8 mouse cellular contexts compared by ENCODE assay signal in genomic region chr7:44925468-44925867, GRCm38 (mm10). TPM values are rescaled to one million over a fixed set of nuclear protein-coding genes. Genes with fewer than 3 reads are reported as not detected.
DNase-seq lines count a peak whose midpoint lies in the region; ATAC-seq and TF ChIP-seq lines count a peak whose summit lies in the region.

No protein-coding gene starts in this region.

- no peak for DNase-seq in heart, adult 2 months
- DNase-seq in heart, postnatal 36 days = no peak
- DNase-seq in thymus, postnatal 14 days = peak; percentile 33
- no peak for DNase-seq in thymus, postnatal 25 days
- DNase-seq in embryonic facial prominence, embryonic 14.5 days (ENCODE audit: low spot score) = peak; percentile 27
- peak; percentile 59 for DNase-seq in splenic B cell, adult 2 months (ENCODE audit: low read depth, low spot score)
- DNase-seq in c-Kit-positive CD71-positive TER-119-positive erythroid progenitor cells, embryonic 14.5 days (ENCODE audit: low spot score) = no peak
- no peak for DNase-seq in layer of hippocampus, adult 9-11 months

- peak; percentile 63 for TF ChIP-seq CTCF in heart, adult 2 months (IDR thresholded peaks at IDR 0.05)

- TF ChIP-seq EP300 in heart, adult 2 months (IDR thresholded peaks at IDR 0.05; ENCODE audit: insufficient read depth, low read depth, low read length) = no peak

- H3K79me2 ChIP-seq in heart, adult 2 months (replicated peaks; ENCODE audit: control insufficient read depth, insufficient read depth, low read length) = no peaks in the 10 kb centered on the region; the same call in 1 of the 2 replicates

- no peak overlapping the region for H3K9ac ChIP-seq in heart, adult 2 months (ENCODE audit: low read depth, low read length)
- no peak overlapping the region for H3K9ac ChIP-seq in embryonic facial prominence, embryonic 14.5 days (ENCODE audit: low read depth, low read length)

- TF ChIP-seq POLR2A in heart, adult 2 months (IDR thresholded peaks at IDR 0.05; ENCODE audit: insufficient read depth, low read depth, low read length) = no peak

- no peak overlapping the region for H3K4me3 ChIP-seq in heart, adult 2 months
- H3K4me3 ChIP-seq in embryonic facial prominence, embryonic 14.5 days (ENCODE audit: low read depth, low read length) = no peak overlapping the region

- H3K27me3 ChIP-seq in heart, adult 2 months (ENCODE audit: control insufficient read depth, insufficient read depth, low read length) = no peaks in the 10 kb centered on the region
- H3K27me3 ChIP-seq in embryonic facial prominence, embryonic 14.5 days (replicated peaks; ENCODE audit: control insufficient read depth, insufficient read depth, low read length) = no peaks in the 10 kb centered on the region
- no peaks in the 10 kb centered on the region for H3K27me3 ChIP-seq in splenic B cell, adult 2 months (ENCODE audit: control insufficient read depth, insufficient read depth, low read length, poor library complexity, severe bottlenecking)

- no peaks in the 10 kb centered on the region for H3K9me3 ChIP-seq in embryonic facial prominence, embryonic 14.5 days (ENCODE audit: control insufficient read depth, low read length)

- WGBS in heart, adult 2 months = 61% methylated on average over 3 of the region's 3 CpGs
- 60% methylated on average over 3 of the region's 3 CpGs for WGBS in embryonic facial prominence, embryonic 14.5 days

- peaks cover 3% of the 10 kb centered on the region for H3K4me1 ChIP-seq in heart, adult 2 months (ENCODE audit: control insufficient read depth, insufficient read depth, low read length)
- peaks cover 10% of the 10 kb centered on the region for H3K4me1 ChIP-seq in embryonic facial prominence, embryonic 14.5 days (ENCODE audit: control insufficient read depth, insufficient read depth, low read length)

- no peaks in the 10 kb centered on the region for H3K36me3 ChIP-seq in heart, adult 2 months (ENCODE audit: control insufficient read depth, insufficient read depth, low read length)
- peaks cover 49% of the 10 kb centered on the region for H3K36me3 ChIP-seq in embryonic facial prominence, embryonic 14.5 days (ENCODE audit: control insufficient read depth, insufficient read depth, low read length)
- H3K36me3 ChIP-seq in splenic B cell, adult 2 months (ENCODE audit: control insufficient read depth, insufficient read depth, low read length, poor library complexity, severe bottlenecking) = no peaks in the 10 kb centered on the region

- H3K4me2 ChIP-seq in embryonic facial prominence, embryonic 14.5 days (ENCODE audit: low read depth, low read length) = no peak overlapping the region

- intact Hi-C loops in heart, adult 2 months (cut with DNase I) = no loop called here
- intact Hi-C loops in heart, postnatal 36 days (cut with DNase I) = no loop called here

- no peak for ATAC-seq in embryonic facial prominence, embryonic 14.5 days (ENCODE audit: low read depth)

- H3K27ac ChIP-seq in heart, adult 2 months = no peak overlapping the region
- H3K27ac ChIP-seq in embryonic facial prominence, embryonic 14.5 days (replicated peaks; ENCODE audit: low read depth, low read length) = no peak overlapping the region

RNA-seq across cellular contexts. Expression of gene Ap2a1, which starts 3.8 kb away (rescaled TPM):
- total RNA-seq in heart, adult 2 months (2021) = 10 to 100 TPM; 63.3 to 67.6 TPM
- polyA plus RNA-seq in heart, adult 2 months (2012; rRNA removed) = 56.1 and 68.1 TPM in 2 replicates
- 10 to 100 TPM; 69.8 to 72.0 TPM for total RNA-seq in heart, postnatal 36 days (2021)
- 73.5 and 79.8 TPM in 2 replicates for polyA plus RNA-seq in embryonic facial prominence, embryonic 14.5 days (2014; fragmentation: Nextera tagmentation; extraction: Ambion mirVana)

RNA-seq across cellular contexts. Expression of gene Tsks, which starts 17.5 kb away (rescaled TPM):
- not detected for total RNA-seq in heart, adult 2 months (2021)
- 0.26 and 1.5 TPM in 2 replicates for polyA plus RNA-seq in heart, adult 2 months (2012; rRNA removed)
- total RNA-seq in heart, postnatal 36 days (2021) = not detected
- 0.30 TPM in 1 of 2 replicates, not detected in the other for polyA plus RNA-seq in embryonic facial prominence, embryonic 14.5 days (2014; fragmentation: Nextera tagmentation; extraction: Ambion mirVana)

RNA-seq across cellular contexts. Expression of gene Fuz, which starts 29.6 kb away (rescaled TPM):
- total RNA-seq in heart, adult 2 months (2021) = 10 to 100 TPM; 16.3 to 17.1 TPM
- 25.2 and 31.6 TPM in 2 replicates for polyA plus RNA-seq in heart, adult 2 months (2012; rRNA removed)
- 10 to 100 TPM; 16.9 to 17.5 TPM for total RNA-seq in heart, postnatal 36 days (2021)
- 16.9 and 19.7 TPM in 2 replicates for polyA plus RNA-seq in embryonic facial prominence, embryonic 14.5 days (2014; fragmentation: Nextera tagmentation; extraction: Ambion mirVana)

RNA-seq across cellular contexts. Expression of gene Med25, which starts 33.0 kb away (rescaled TPM):
- 10 to 100 TPM; 70.0 to 85.8 TPM for total RNA-seq in heart, adult 2 months (2021)
- polyA plus RNA-seq in heart, adult 2 months (2012; rRNA removed) = 107 and 121 TPM in 2 replicates
- 10 to 100 TPM; 76.9 to 81.1 TPM for total RNA-seq in heart, postnatal 36 days (2021)
- 62.5 and 64.2 TPM in 2 replicates for polyA plus RNA-seq in embryonic facial prominence, embryonic 14.5 days (2014; fragmentation: Nextera tagmentation; extraction: Ambion mirVana)

RNA-seq across cellular contexts. Expression of gene Cpt1c, which starts 49.2 kb away (rescaled TPM):
- total RNA-seq in heart, adult 2 months (2021) = 1 to 10 TPM; 1.5 to 2.1 TPM
- 8.4 and 9.7 TPM in 2 replicates for polyA plus RNA-seq in heart, adult 2 months (2012; rRNA removed)
- total RNA-seq in heart, postnatal 36 days (2021) = 1 to 10 TPM; 1.4 to 2.1 TPM
- 22.4 and 31.1 TPM in 2 replicates for polyA plus RNA-seq in embryonic facial prominence, embryonic 14.5 days (2014; fragmentation: Nextera tagmentation; extraction: Ambion mirVana)

Comparison
In these comparisons a context has a peak if more than half of its experiments do, and no peak if none do; other contexts are left out.
1. DNase-seq: peak in thymus, postnatal 14 days (single experiment), embryonic facial prominence, embryonic 14.5 days (single experiment) and splenic B cell, adult 2 months (single experiment); none in heart, adult 2 months (0 of 2), heart, postnatal 36 days (0 of 2), thymus, postnatal 25 days (single experiment), c-Kit-positive CD71-positive TER-119-positive erythroid progenitor cells, embryonic 14.5 days (single experiment) and layer of hippocampus, adult 9-11 months (single experiment).